Mouse (Mus musculus): ENCODE data around the gene Gm21095.
"Not testable (repeated sequence)": the region's sequence is repeated elsewhere in the genome, so short reads cannot be mapped to it uniquely, and the experiment has no call there.

Gm21095 gene

GRCm38 (mm10) chrY:84096979-84097378, at the start of gene Gm21095:
Gene Gm21095 (plus strand): TSS chrY:84097279.
- DNase-seq (ENCODE audit: low read depth), result not testable (repeated sequence)
